Mouse (Mus musculus): ENCODE measurements around the gene Lipo3.
"Not testable (repeated sequence)": the region's sequence is repeated elsewhere in the genome, so short reads cannot be mapped to it uniquely, and the experiment has no call there.

Gene Lipo3

GRCm38 (mm10) chr19:33761287-33762086 lies at the start of gene Lipo3:
Lipo3 (minus strand) TSS chr19:33761951.
- DNase-seq = peak; percentile 40

DNA sequence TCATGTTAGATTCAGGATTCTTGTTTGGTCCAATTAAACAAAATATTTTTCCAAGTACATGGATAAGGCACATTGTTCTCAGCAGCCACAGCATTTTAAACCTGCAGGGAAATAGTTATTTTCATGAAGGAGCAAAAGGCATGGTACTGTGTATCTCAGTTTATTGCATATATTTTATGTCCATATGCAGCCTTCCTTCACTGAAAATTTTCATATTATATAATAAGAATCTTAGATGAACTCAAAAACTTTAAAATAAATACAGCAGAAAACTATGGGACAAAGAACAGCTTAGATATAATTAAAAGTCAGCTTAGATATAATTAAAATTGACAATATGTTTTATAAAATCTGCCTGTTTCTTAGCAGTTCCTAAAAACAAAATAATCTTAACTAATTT lies 25.6 kb upstream of the Lipo3 start, which contains the start of gene Lipo1:
Gene Lipo1 (minus strand): TSS at position 101 of the 400 bp plus-strand sequence.
- not testable (repeated sequence) for DNase-seq

GRCm38 (mm10) chr19:33786576-33787277 lies 25.0 kb upstream of the Lipo3 start:
- DNase-seq = no peak

DNA sequence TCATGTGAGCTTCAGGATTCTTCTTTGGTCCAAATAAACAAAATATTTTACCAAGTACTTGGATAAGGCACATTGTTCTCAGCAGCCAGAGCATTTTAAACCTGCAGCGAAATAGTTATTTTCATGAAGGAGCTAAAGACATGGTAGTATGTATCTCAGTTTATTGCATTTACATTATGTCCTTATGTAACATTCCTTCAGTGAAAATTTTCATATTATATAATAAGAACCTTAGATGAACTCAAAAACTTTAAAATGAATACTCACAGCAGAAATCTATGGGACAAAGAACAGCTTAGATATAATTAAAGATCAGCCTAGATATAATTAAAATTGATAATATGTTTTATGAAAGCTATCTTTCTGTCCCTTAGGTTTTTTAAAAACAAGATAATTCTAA lies 10.5 kb downstream of the Lipo3 start, which contains the start of gene Lipo2:
Gene Lipo2 (minus strand): TSS at position 101 of the 400 bp plus-strand sequence.
- not testable (repeated sequence) for DNase-seq

GRCm38 (mm10) chr19:33625152-33625551 lies 136.6 kb downstream of the Lipo3 start, which contains the start of gene Gm8978:
Gm8978 (minus strand) TSS chr19:33625252.
- DNase-seq = not testable (repeated sequence)

- DNase-seq = peak; percentile 58
Measured at GRCm38 (mm10) chr19:33589626-33590302, 172.0 kb downstream of the Lipo3 start.

- not testable (repeated sequence) for DNase-seq
Measured at GRCm38 (mm10) chr19:33568551-33568950, 193.2 kb downstream of the Lipo3 start.

GRCm38 (mm10) chr19:33517680-33518079 lies 244.1 kb downstream of the Lipo3 start, which contains the start of gene Lipo4:
Lipo4 (minus strand) TSS chr19:33517780.
- DNase-seq = no peak
